Mouse (Mus musculus): Measurements from ENCODE around the gene Fam83c. TPM values are rescaled to one million over a fixed set of nuclear protein-coding genes. Genes with fewer than 3 reads are reported as not detected.
"Not testable (repeated sequence)": the region's sequence is repeated elsewhere in the genome, so short reads cannot be mapped to it uniquely, and the experiment has no call there.

The Fam83c gene
- not detected for total RNA-seq (2021)
- long read RNA-seq, experiment 1: 0 reads
- long read RNA-seq, experiment 2: 0 reads

DNA sequence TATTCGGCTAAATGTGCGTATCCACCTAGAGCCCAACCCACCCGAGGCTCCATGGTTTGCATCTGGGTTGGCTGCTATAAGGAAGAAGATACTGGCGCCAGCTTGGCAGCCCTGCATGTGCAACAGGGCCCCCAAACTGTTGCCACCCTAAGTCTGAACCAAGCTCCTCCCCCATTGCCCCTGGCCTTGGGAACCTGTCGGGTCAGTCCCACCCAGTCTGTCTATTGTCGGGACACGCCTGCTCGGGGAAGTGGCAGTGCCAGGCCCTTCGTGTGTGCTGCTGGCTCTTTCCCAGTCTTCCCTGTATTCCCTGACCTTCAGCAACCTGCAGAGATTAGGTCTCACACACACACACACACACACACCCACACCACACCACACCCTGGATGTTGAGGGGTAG, at the start of gene Fam83c:
Fam83c (minus strand) TSS at position 123 of the 400 bp plus-strand sequence.
- no peak for DNase-seq (ENCODE audit: low spot score in 2 of 2)

DNA sequence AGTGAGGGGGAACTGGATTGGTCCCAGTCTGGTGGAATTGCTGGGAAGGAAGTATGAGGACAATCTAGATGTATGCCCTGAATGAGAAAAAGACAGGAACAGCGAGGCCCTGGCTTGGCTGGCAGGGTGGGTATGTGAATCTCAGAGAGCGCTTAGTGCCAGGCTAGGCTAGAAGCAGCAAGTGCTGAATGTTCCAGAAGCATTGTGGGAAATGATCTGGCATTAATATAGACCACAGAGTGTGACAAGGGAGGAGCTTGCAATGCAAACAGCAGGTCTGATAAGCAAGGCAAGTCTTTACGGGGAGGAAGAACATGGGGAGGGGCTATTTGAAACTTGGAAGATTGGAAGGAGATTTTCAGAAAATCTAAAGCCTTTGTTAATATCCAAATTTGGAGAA, 47.4 kb upstream of the Fam83c start:
- no peak for DNase-seq (ENCODE audit: low spot score in 2 of 2)

DNA sequence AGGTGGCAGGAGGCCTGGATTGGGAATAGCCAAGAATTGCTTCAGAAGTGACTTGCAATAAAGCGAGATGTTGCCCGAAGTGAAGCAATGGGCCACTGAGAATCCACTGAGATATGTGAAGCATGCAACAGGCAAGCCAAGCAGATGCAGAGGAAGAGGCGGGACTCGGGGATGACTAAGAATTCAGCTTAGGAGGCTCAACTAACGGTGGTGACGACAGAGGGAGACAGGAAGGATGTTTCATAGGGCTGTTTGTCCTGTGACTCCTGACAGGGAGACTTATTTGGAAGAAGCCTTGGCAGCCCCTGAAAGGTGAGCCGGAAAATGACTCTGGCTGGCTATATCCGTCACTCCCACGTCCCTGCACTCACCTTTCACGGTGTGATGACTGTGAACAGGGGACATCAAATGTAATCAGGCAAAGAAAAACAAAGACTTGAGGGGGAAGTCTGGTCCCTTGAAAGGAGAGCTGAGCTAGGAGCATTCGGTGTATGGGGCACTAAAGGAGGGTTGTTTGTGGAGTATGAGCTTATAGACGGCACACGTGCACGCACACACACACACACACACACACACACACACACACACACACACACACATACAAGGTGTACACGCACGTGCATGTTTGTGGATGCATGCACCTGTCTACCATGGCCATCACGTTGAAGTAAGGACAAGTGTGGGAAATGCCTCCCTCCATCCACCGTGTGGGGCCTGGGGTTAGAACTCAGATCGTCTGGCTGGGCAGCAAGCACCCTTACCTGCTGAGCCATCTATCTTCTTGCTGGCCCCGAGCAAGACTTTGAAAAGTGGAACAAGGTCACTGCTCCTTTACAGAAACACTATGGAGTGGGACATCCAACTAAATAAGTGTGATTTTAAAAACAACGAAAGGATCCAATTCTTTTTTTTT, 44.6 kb upstream of the Fam83c start:
- DNase-seq (ENCODE audit: low spot score in 2 of 2): no peak

DNA sequence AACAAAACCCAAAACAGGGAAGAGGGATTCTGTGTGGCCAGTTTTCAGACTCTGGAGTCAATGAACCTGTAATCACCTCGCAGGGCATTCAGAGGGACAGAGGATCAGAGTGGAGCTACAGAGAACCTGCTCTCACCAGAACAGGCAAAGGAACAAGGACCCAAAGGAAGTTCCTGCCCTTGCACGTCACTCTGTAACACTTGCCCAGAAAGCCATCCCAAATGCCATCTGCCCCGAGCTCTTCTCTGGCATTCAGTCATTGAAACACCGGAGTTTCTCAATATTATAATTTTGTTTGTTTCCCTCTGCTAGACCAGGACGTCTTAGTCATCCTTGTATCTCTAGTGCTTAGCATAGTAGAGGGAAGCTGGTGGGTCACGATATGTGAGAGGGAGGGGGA, 39.0 kb upstream of the Fam83c start:
- DNase-seq (ENCODE audit: low spot score in 2 of 2): no peak

DNA sequence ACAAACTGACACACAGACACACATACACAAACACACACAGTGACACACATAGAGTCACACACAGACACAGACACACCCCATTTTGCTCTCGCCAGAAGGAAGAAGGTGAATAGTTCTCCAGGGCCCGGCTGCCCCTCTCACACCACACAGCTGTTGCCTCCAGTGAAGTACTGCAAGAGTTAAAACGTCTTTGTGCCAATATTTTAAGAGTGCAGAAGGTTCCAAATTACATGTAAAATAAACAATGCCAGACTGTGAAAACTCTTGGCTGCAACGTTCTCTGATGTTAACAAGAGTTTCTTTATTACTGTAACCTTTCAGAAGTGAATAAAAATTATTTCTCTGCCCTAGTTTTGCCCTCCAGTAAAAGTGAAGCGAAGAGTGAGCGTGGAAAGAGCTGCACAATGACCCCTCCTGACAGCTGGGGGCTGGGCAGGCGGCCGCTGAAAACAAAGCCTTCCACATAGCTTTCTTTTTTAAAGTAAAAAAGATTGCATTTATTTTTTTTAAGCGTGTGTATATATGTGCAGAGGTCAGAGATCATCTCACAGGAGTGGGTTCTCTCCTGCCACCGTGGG, 38.4 kb upstream of the Fam83c start:
- no peak for DNase-seq (ENCODE audit: low spot score in 2 of 2)

DNA sequence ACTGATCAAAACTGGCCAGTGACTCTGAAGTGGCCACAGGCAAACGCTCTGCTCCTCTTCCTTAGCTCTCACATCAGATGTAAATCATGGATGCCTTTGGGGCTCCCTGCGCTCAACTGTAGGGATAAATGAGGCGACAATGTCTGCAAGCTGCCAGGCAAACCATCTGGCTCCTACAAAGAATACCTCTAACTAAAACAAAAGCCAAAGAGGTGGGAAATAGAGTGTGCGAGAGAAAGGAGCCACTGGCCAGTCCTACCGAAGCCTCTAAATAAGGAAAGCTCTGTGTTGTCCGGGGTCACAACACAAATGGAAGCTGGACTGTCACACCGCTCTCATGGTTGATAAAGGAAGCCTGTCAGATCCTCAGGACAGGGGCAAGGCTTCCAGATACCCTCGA, 37.8 kb upstream of the Fam83c start:
- DNase-seq (ENCODE audit: low spot score in 2 of 2): no peak

DNA sequence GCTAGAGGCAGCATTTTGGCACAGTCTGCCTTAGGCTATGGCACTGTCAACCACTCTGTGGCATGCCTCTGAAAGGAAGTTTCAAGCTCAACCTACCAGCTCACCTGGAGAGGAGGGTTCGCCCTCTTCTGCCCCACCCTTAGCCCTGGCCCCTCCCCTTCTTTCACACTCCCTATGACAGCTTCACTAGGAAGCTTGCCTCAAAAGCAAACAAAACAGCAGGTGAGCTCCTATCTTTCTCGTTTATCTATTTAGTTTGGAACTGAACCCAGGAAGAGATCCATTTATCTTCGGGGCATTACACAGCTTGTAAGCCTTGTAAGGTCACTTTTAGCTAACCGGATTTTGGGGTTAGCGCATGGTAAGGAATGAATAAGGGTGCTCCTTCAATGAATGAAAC, 35.1 kb upstream of the Fam83c start:
- no peak for DNase-seq (ENCODE audit: low spot score in 2 of 2)

DNA sequence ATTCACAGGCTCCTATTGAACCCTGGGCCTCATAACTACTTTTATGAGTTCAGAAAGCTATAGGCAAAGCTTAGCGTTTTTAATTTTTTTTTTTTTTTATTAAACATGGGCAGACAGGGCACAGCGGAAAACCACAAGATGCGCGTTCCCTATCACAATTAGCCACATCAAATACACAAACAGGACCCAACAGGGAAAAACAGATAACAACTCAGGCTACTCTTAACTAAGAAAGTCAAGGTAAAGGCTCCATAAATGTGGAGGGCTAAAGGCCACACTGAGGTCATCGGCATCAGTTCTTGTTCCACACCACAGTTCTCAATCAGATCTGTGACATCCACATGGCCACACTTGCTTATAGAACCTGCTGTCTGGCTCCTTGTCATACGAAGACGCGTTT, 33.7 kb upstream of the Fam83c start:
- no peak for DNase-seq (ENCODE audit: low spot score in 2 of 2)

DNA sequence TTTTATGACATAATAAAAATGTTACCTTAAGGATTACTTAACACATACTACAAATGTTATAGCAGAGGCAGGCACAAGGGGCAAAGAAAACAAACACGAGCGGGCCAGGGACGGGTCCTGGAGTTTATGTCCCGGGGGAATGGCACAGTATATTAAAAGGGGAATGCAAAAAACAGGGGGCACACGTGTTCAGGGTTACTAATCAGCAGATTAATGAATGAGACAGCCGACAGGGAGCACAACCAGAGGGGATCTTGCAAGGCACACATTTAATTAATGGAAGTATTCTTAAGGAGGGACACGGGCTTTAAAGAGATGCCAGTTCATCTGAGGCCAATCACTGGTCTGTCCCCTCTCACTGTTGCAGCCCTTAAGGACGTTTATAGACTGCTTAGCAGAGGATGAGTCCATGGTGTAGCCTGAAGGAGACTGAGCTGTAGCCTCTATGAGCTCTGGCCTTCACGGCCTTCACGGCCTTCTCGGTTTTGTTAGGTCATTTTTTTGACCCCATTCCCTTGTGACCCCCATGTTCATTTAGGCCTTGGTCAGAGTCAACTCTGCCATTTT, 28.7 kb upstream of the Fam83c start:
- DNase-seq (ENCODE audit: low spot score in 2 of 2): no peak

DNA sequence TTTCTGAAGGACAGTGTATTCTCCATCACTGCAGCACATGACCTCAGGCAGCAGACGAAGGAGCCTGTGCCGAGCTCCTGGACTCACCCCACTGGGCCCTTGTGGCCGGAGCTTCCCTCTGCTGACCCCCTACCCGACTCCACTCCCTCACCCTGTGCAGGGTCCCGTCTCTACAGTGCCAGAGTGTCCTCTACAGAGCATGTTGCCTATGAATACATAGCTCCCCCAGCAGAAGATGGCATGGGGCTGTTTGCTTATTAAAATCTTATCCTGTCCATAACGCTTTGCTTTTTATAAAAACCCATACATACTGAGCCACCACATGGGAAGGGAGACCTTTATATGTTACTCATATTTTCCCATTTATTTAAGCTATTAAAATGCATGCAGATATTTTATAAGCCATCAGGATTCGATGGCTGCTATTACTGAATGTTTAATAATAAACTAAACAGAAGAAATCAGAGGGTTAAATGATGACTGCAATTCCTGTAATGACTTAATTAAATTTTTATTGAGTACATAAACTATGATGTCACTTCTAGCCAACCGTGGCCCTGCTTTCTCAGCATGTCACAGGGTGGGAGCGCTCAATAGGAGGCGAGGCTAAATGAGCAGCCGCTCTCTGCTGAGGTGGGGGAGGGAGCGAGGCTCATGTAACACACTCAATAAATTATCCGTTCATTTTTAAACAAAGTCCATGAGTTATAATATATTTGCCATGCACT, 28.1 kb upstream of the Fam83c start:
- DNase-seq (ENCODE audit: low spot score in 2 of 2): peak; percentile 28 to 65

DNA sequence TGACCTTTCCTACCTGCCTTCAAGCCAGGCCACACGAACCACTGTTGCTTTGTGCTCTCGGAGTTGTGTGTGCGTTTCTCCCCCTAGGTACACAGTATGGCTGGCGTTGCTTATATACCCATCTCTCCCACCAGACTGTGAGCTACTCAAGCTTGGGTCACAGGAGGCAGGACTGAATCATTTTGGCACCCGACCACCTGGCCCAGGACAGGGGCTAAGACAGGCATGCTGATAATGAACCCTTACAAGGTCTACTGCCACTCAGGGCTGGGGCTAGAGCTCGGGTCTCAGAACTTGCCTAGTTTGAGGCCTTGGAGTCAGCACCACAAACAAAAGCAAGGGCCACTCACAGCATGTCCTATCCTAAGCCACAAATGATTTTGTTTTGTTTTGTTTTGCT, 26.9 kb upstream of the Fam83c start:
- no peak for DNase-seq (ENCODE audit: low spot score in 2 of 2)

DNA sequence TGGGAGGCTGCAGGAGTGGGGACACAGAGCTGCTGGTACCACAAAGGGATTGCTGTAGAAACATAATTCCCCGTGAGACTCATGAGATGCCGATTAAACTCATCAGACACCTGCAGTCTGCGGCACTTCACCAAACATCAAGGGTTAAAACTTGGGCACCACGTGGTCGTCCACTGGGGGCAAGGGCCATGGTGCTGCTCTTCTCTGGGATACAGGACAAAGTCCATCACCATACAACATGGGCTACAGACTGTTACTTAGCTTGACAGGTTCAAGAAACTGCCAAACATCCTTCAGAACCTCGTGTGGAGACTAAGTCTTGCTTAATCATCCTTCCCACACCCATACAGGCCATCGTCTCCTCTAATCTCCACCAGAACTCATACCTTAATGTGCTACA, 25.4 kb upstream of the Fam83c start:
- no peak for DNase-seq (ENCODE audit: low spot score in 2 of 2)

DNA sequence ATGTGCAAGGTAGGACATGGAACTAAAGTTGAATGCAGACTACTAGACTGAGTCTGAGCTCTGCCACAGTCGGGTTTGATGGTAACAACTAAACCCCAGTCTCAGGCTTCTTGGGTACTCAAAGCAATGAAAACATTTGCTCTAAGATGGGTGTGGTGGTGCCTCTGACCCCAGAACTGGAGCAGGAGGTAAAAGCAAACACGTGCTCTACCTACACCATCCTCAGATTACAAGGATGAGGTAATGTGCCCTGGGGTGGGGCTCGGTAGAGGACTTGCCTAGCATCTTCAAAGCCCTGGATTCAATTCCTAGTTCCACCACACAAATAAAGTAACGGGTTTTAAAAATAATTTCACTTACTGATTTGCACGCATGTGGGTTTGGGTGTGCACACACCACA, 17.9 kb upstream of the Fam83c start:
- no peak for DNase-seq (ENCODE audit: low spot score in 2 of 2)

DNA sequence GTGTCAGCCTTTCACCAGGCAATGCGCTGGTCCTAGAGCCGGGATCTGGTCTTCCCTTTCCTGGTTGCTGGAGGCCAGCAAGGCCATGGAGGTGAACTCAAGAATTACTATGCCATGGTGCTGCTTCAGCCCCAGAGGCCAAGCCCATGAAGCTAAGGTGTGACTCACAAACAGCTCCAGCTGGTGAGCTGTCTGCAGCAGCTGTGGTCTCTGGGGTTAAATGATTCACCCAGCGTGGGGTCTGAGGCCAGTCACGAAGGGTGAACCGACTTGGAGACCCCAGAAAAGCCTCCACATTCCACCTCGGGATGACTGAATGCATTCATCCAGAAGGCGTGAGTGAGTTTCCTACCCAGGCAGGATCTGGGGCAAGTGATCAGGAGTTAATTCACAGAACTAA, 15.5 kb upstream of the Fam83c start:
- DNase-seq (ENCODE audit: low spot score in 2 of 2): no peak

DNA sequence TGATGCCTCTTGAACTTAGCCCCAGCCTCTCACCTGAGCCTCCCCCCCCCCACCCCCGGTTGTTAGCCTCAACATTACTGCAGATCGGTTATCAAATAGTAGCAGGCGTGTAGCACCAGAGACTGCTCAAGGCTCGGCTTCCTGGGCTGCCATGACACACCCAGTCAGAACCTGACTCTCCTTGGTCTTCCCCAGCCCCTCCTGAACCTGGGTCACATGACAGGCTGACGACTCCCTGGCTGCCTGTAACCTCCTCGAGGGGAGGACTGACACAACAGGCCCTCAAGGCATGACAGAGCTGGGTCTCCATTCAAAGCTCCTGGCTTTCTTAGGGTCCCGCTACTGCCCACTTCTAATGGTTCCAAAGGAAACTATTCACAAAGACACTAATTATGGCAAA, 14.8 kb upstream of the Fam83c start:
- DNase-seq (ENCODE audit: low spot score in 2 of 2): no peak

DNA sequence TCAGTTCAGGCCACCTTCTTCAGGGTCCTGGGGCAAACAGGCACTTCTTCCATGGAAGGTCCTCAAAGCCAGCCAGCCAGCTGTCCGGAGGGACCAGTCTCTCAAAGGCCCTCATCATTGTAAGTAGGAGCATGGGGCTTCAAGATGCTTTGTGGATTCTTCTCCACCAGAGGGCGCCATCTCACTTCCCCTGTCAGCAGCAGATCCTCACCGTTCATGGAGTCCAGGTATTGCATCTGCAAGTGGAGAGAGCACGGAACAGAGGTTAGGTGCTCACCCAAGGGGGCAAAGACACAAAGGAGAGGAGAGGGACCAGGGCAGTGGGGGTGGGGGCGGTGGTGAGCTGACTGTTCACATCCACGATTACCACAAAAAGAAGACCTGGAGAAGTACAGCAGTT, 13.6 kb upstream of the Fam83c start:
- DNase-seq (ENCODE audit: low spot score in 2 of 2): peak; percentile 74 to 84

DNA sequence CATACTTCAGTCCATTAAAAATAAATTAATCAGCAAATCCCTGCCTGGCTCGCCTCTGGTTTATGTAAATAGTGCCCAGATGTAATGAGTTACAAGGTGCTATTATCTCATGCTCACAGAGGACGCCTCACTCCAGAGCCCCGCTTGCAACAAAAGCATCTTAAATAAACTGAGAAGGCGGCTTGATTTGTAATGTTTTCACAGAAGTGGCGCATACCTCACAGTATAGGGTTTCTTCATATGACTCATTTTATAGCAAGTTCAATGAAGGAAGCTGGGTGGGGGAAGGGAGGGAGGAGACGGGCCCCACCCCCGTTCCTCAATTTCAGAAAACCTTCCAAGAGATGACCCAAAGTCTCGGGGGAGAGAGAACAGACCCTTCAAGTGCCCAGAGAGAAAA, 12.3 kb upstream of the Fam83c start:
- DNase-seq (ENCODE audit: low spot score in 2 of 2): no peak

DNA sequence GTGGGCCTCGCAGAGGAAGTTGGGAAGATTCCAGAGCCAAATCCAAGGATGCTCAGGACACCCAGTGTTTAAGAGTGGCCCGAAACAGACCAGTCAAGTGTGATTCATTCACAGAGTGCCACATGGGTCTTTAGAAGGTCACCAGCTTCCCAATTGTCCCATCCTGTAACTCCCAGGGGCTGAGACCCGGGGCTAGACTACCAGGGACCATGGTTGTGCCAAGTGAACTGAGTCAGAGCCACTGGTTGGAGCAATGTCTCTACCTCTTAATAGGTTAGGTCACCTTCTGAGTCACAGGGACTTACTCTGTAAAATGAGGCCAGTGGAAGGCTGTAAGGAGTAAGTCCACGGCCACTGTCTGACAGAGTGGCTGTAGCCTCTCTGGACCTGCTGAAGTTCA, 4.3 kb upstream of the Fam83c start:
- no peak for DNase-seq (ENCODE audit: low spot score in 2 of 2)

DNA sequence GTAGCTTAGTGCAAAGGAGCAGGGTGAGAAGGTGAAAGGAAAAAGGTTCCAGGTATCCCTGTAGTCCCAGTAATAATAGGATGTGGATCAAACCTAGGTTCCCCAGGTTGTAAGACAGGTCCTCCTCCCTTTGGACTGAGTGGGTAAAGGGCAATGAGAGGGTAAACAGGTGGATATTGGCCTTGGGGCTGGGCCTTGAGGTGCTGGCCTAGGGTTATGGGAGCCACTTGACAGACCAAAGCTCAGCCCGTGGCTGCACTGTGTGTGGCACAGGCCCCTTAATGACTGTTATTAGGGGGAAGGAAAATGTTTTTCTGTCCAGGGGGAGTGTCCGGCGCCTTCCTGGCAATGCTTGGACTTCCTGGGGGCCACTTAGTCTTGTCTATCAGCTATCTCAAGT, 3.3 kb upstream of the Fam83c start:
- no peak for DNase-seq (ENCODE audit: low spot score in 2 of 2)

DNA sequence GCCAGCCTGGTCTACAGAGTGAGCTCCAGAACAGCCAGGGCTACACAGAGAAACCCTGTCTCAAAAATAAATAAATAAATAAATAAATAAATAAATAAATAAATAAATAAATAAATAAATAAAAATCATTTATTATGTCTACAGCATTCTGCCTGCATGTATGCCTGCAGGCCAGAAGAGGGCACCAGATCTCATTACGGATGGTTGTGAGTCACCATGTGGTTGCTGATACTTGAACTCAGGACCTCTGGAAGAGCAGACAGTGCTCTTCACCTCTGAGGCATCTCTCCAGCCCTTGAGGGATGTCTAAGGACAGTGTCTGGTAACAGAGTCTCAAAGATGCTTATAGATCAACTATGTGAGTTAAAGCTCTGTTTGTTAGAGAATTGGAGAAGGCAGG, 2.6 kb downstream of the Fam83c start:
- not testable (repeated sequence) for DNase-seq (ENCODE audit: low spot score in 2 of 2)

DNA sequence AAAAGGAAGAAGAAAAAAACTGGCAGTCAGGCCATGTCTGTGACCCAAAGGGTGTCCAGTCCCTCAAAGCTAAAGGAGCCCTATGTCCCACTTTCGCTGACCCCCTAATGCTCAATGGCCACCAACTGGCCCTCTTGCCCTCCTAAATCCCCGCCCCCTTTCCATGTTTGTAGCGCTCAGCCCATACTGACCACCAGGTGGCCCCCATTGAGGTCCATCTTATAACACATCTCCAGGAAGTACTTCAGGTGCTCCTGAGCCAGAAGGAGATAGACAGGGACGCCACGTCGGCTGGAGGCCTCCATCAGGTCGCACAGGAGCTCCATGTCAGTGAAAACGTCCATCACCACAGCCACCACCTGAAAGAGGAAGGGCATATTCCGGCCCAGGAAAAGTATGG, 3.4 kb downstream of the Fam83c start:
- DNase-seq (ENCODE audit: low spot score in 2 of 2): no peak

DNA sequence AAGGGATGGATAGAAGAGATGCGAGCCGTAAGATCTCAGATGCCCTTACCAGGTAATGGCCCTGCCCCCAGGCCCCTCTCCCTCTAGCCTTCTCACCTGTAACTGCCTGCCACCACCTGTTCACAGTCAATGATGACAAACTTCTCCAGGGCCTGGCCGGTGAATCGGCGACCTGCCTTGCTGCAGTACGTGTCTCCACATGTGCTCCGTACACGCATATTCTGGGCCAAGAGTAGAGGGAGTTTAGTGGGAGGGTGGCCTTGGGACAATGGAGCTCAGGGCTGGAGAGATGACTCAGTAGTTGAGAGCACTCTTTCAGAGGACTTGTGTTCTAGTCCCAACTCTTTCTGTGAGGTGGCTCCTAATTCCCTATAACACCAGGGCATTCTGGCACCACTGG, 3.8 kb downstream of the Fam83c start:
- DNase-seq (ENCODE audit: low spot score in 2 of 2): no peak
